Mouse (Mus musculus): ENCODE results near the gene Mvk.

DNA sequence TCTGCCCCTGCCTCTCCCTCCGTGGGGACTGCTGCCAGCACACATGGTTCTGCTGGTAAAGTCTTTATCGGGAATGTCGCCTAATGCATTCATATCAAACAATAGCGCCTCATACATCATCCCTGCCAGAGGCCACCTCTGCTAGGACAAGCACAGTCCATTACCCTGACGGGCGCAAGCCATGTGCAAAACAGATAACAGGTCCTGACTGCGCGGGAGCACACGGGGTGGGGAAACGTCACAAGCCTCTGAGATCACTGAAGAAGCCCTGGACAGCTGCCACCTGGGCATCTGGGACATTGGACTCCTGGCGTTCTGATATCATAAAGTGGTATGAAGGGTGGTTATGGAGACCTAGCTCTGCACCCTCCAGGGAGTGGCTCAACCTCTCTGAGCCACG is 63.3 kb downstream of the Mvk start:
- TF ChIP-seq TAL1 (IDR thresholded peaks at IDR 0.05; ENCODE audit: low read length) (no peak), GATA1 (IDR thresholded peaks at IDR 0.05; ENCODE audit: low read length) (no peak)

Data from erythroblast, embryonic 14.5 days (primary cell).